Mouse (Mus musculus): Measurements from ENCODE around the gene Cdkn1a. TPM values are rescaled to one million over a fixed set of nuclear protein-coding genes. Genes with fewer than 3 reads are reported as not detected.

Gene Cdkn1a
- polyA plus RNA-seq, 1 experiment from 2014 or later: 52.0 TPM

GRCm38 (mm10) chr17:29076235-29076634, 14.5 kb upstream of the Cdkn1a start:
- WGBS: 90% methylated on average over 8 of the region's 8 CpGs
- Histone ChIP-seq H3K9me3 (ENCODE audit: control insufficient read depth, low read length) (no peaks in the 10 kb centered on the region), H3K27ac (ENCODE audit: low read length) (no peak overlapping the region), H3K36me3 (ENCODE audit: control insufficient read depth, insufficient read depth) (no peaks in the 10 kb centered on the region), H3K4me1 (replicated peaks; ENCODE audit: control insufficient read depth, insufficient read depth, low read length) (peaks cover 8% of the 10 kb centered on the region; the same call in 1 of the 2 replicates), H3K4me2 (ENCODE audit: low read length) (no peak overlapping the region), H3K27me3 (replicated peaks; ENCODE audit: control insufficient read depth, insufficient read depth, low read length) (no peaks in the 10 kb centered on the region), H3K9ac (replicated peaks; ENCODE audit: low read depth, low read length) (no peak overlapping the region), H3K4me3 (replicated peaks; ENCODE audit: low read length) (no peak overlapping the region)
- ATAC-seq: no peak

GRCm38 (mm10) chr17:29077786-29078509, 12.8 kb upstream of the Cdkn1a start:
- Histone ChIP-seq H3K4me1 (replicated peaks; ENCODE audit: control insufficient read depth, insufficient read depth, low read length) (peaks cover 17% of the 10 kb centered on the region), H3K9me3 (ENCODE audit: control insufficient read depth, low read length) (no peaks in the 10 kb centered on the region), H3K9ac (replicated peaks; ENCODE audit: low read depth, low read length) (0 out of 2 replicates have a peak overlapping the region, but pooled peaks have one; percentile 22), H3K27me3 (replicated peaks; ENCODE audit: control insufficient read depth, insufficient read depth, low read length) (0 out of 2 replicates have a peak, but pooled peaks cover 5% of the 10 kb centered on the region), H3K4me2 (ENCODE audit: low read length) (peak overlapping the region; percentile 54), H3K27ac (ENCODE audit: low read length) (no peak overlapping the region), H3K36me3 (ENCODE audit: control insufficient read depth, insufficient read depth) (no peaks in the 10 kb centered on the region), H3K4me3 (replicated peaks; ENCODE audit: low read length) (peak overlapping the region; percentile 5)
- WGBS: 14% methylated on average over 14 of the region's 14 CpGs
- ATAC-seq: peak; percentile 58; the same call in 1 of the 2 replicates

DNA sequence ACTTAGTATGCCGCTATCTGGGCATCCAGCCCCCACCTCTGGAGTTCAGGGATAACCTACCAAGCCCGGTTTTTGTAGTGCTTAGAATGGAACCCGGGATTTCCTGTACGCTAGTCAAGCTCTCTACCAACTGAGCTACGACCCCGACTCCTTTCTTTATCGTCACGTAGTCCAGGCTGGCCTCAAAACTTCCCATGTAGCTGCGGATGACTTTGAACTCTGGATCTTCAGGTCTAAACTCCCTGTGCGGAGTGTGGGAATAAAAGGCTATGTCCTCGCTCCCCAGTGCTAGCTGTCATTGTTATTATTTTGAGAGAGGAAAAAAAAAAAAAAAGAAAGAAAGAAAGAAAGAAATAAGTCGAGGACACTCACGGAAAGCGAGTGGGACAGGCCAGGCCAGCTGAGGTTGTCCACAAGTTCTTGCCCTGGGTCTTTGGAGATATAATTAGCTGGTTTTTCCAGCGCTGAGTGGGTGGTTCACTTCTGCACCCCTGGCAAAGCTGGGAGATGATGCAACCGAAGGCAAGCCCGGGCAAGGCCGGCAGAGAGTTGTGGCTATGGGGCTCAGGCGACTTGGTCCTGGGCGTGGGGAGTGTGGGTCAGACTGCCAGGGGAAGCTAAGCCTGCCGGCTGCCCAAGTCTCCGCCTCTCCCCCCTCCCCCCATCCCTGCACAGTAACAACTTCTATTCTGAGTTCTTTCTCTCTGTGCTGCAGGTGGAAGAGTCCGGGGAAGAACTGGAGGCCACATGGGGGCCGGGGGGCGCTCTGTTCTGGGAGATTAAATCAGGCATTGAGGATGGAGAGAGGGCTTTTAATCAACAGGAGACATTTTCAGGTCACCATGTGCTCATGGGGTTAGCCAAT, 12.0 kb upstream of the Cdkn1a start:
- H3K9ac ChIP-seq (replicated peaks; ENCODE audit: low read depth, low read length): 0 out of 2 replicates have a peak overlapping the region, but pooled peaks have one; percentile 22
- 0 out of 2 replicates have a peak, but pooled peaks cover 5% of the 10 kb centered on the region for H3K27me3 ChIP-seq (replicated peaks; ENCODE audit: control insufficient read depth, insufficient read depth, low read length)

GRCm38 (mm10) chr17:29080758-29081617, 9.8 kb upstream of the Cdkn1a start:
- H3K9me3 ChIP-seq (ENCODE audit: control insufficient read depth, low read length): no peaks in the 10 kb centered on the region
- peaks cover 17% of the 10 kb centered on the region for H3K4me1 ChIP-seq (replicated peaks; ENCODE audit: control insufficient read depth, insufficient read depth, low read length)
- no peaks in the 10 kb centered on the region for H3K36me3 ChIP-seq (ENCODE audit: control insufficient read depth, insufficient read depth)
- no peak overlapping the region for H3K9ac ChIP-seq (replicated peaks; ENCODE audit: low read depth, low read length)
- H3K4me3 ChIP-seq (replicated peaks; ENCODE audit: low read length): no peak overlapping the region
- H3K27ac ChIP-seq (ENCODE audit: low read length): no peak overlapping the region
- 6% methylated on average over 23 of the region's 23 CpGs for WGBS
- 0 out of 2 replicates have a peak, but pooled peaks cover 5% of the 10 kb centered on the region for H3K27me3 ChIP-seq (replicated peaks; ENCODE audit: control insufficient read depth, insufficient read depth, low read length)
- H3K4me2 ChIP-seq (ENCODE audit: low read length): no peak overlapping the region; the same call in 1 of the 2 replicates
- no peak for ATAC-seq

More for the DNA sequence above, 12.0 kb upstream of the Cdkn1a start:
- 8% methylated on average over 25 of the region's 25 CpGs for WGBS
- peak overlapping the region; percentile 5 for H3K4me3 ChIP-seq (replicated peaks; ENCODE audit: low read length)
- H3K36me3 ChIP-seq (ENCODE audit: control insufficient read depth, insufficient read depth): no peaks in the 10 kb centered on the region
- H3K27ac ChIP-seq (ENCODE audit: low read length): no peak overlapping the region
- peaks cover 17% of the 10 kb centered on the region for H3K4me1 ChIP-seq (replicated peaks; ENCODE audit: control insufficient read depth, insufficient read depth, low read length)
- H3K9me3 ChIP-seq (ENCODE audit: control insufficient read depth, low read length): no peaks in the 10 kb centered on the region
- H3K4me2 ChIP-seq (ENCODE audit: low read length): peak overlapping the region; percentile 54
- no peak for ATAC-seq

DNA sequence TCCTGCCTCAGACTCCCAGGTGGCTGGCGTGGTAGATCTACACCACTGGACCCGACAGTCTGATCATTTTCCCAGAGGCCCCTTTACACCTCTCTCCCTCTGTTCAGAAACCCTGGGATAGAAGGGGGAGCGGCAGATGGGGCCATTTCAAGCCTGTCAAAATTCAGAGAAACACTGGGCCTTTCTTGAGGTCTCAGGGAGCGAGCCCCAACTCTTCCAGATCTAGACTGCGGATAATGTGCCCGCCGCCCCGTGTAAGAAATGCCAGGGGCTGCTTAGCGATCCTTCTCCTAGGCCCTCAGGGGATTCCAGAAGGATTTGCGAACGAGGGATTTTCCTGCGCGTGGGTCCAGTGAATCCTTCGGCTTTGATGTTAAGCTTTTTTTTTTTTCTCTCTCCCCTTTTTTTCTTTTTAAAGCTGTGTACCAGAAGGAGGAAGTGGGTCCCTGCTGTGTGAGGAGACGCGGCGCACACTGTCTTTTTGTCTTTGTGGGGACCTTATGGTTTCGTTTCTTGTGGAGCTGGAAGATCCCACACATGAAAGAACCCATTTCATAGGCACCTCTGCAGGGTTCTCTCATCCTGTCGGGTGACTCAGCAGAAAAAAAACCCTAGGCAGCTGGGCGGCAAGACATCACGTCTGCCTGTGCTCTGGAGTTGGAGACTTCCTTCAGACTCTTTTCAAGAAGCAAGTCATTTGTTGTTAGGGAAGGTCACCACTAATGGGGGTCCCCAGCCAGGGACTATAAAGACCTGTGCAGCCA, 9.0 kb upstream of the Cdkn1a start:
- 0 out of 2 replicates have a peak, but pooled peaks cover 5% of the 10 kb centered on the region for H3K27me3 ChIP-seq (replicated peaks; ENCODE audit: control insufficient read depth, insufficient read depth, low read length)
- no peak overlapping the region; the same call in 1 of the 2 replicates for H3K27ac ChIP-seq (ENCODE audit: low read length)
- peaks cover 17% of the 10 kb centered on the region for H3K4me1 ChIP-seq (replicated peaks; ENCODE audit: control insufficient read depth, insufficient read depth, low read length)
- ATAC-seq: peak; percentile 15; the same call in 1 of the 2 replicates
- peak overlapping the region; percentile 14; the same call in 1 of the 2 replicates for H3K4me3 ChIP-seq (replicated peaks; ENCODE audit: low read length)
- 6% methylated on average over 21 of the region's 21 CpGs for WGBS
- no peaks in the 10 kb centered on the region for H3K36me3 ChIP-seq (ENCODE audit: control insufficient read depth, insufficient read depth)
- no peaks in the 10 kb centered on the region for H3K9me3 ChIP-seq (ENCODE audit: control insufficient read depth, low read length)
- H3K4me2 ChIP-seq (ENCODE audit: low read length): peak overlapping the region; percentile 30
- H3K9ac ChIP-seq (replicated peaks; ENCODE audit: low read depth, low read length): 0 out of 2 replicates have a peak overlapping the region, but pooled peaks have one; percentile 15

DNA sequence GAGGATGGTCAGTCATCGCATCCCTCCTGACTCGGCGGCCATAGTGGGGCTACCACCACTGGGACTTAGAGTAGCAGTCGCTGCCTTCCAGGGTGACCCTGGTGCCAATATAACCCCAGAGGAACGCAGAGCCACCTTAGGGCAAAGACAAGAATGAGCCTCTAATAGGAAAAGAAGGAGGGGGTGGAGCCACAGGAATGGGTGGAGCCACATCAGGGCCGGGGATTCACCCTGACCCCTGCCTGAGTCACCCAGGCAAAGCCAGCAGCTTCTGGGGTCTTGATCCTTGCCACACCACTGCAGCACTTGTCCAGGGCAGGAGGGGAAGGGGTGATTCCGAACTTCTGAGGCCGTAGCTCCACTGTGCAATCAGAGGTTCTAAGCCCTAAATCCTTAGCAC, 7.2 kb upstream of the Cdkn1a start:
- Histone ChIP-seq H3K4me1 (replicated peaks; ENCODE audit: control insufficient read depth, insufficient read depth, low read length) (peaks cover 10% of the 10 kb centered on the region), H3K36me3 (ENCODE audit: control insufficient read depth, insufficient read depth) (no peaks in the 10 kb centered on the region), H3K27me3 (replicated peaks; ENCODE audit: control insufficient read depth, insufficient read depth, low read length) (0 out of 2 replicates have a peak, but pooled peaks cover 5% of the 10 kb centered on the region), H3K27ac (ENCODE audit: low read length) (no peak overlapping the region), H3K4me3 (replicated peaks; ENCODE audit: low read length) (no peak overlapping the region), H3K4me2 (ENCODE audit: low read length) (no peak overlapping the region), H3K9ac (replicated peaks; ENCODE audit: low read depth, low read length) (no peak overlapping the region), H3K9me3 (ENCODE audit: control insufficient read depth, low read length) (no peaks in the 10 kb centered on the region)
- ATAC-seq: no peak
- 94% methylated on average over 8 of the region's 8 CpGs for WGBS

DNA sequence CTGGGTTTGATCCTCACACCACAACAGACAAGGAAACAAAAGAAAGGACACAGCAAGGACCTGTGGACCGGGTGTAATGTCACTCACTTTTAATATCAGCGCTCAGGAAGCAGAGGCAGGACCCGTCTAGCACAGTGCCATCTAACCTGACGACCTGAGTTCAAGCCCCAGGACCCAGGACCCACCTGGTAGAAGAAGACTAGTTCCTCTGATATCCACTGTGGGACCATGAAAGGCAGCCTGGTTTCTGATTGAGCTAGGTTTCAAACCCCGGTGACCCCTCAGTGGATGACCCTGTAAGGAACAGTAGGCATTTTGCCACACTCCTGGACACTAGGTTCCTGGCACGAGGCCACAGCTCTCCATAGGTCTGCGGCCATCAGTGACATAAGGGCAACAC, 6.1 kb upstream of the Cdkn1a start:
- Histone ChIP-seq H3K27ac (ENCODE audit: low read length) (no peak overlapping the region), H3K36me3 (ENCODE audit: control insufficient read depth, insufficient read depth) (no peaks in the 10 kb centered on the region), H3K4me1 (replicated peaks; ENCODE audit: control insufficient read depth, insufficient read depth, low read length) (peaks cover 10% of the 10 kb centered on the region), H3K9ac (replicated peaks; ENCODE audit: low read depth, low read length) (no peak overlapping the region), H3K4me3 (replicated peaks; ENCODE audit: low read length) (no peak overlapping the region), H3K9me3 (ENCODE audit: control insufficient read depth, low read length) (no peaks in the 10 kb centered on the region), H3K27me3 (replicated peaks; ENCODE audit: control insufficient read depth, insufficient read depth, low read length) (0 out of 2 replicates have a peak, but pooled peaks cover 5% of the 10 kb centered on the region), H3K4me2 (ENCODE audit: low read length) (no peak overlapping the region)
- ATAC-seq: no peak
- WGBS: 92% methylated on average over 7 of the region's 7 CpGs

GRCm38 (mm10) chr17:29085266-29085665, 5.5 kb upstream of the Cdkn1a start:
- Histone ChIP-seq H3K4me2 (ENCODE audit: low read length) (no peak overlapping the region), H3K36me3 (ENCODE audit: control insufficient read depth, insufficient read depth) (no peaks in the 10 kb centered on the region), H3K27ac (ENCODE audit: low read length) (no peak overlapping the region), H3K4me3 (replicated peaks; ENCODE audit: low read length) (no peak overlapping the region), H3K9me3 (ENCODE audit: control insufficient read depth, low read length) (no peaks in the 10 kb centered on the region), H3K9ac (replicated peaks; ENCODE audit: low read depth, low read length) (no peak overlapping the region), H3K4me1 (replicated peaks; ENCODE audit: control insufficient read depth, insufficient read depth, low read length) (peaks cover 10% of the 10 kb centered on the region), H3K27me3 (replicated peaks; ENCODE audit: control insufficient read depth, insufficient read depth, low read length) (0 out of 2 replicates have a peak, but pooled peaks cover 5% of the 10 kb centered on the region)
- ATAC-seq: no peak
- WGBS: 80% methylated on average over 10 of the region's 10 CpGs
